Mouse (Mus musculus): ENCODE measurements at regions not wholly inside any gene's neighbourhood (a gene's known extent, or its start where the extent isn't known, plus 50 kb on each side); places are given as distances from the start of the nearest gene placed in this dataset.

DNA sequence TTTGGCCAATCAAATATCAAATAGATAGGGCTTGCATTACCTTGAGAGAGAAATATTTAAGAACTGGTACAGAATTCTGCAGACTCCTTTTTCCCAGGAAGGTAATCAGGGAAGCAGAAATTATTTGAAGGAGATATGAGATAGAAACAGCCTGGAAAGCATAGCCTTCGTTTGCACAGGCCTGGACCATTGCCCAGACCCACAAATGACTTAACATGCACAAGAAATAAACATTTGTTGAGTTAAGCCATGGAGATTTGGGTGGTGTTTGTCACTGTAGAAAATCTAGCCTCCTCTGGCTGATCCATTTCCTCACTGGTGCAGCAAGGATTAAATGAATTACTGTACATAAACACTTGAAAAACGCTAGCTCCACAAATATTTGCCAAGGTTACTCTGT lies 233.5 kb downstream of the Qk start:
- intact Hi-C loops (cut with DNase I): no loop called here
- peak; percentile 44 to 50 for DNase-seq

- intact Hi-C loops (cut with DNase I): loop anchor here (5.0 kb wide), 2 partner anchors 104 to 189 kb away; no protein-coding TSS in a partner anchor
- DNase-seq: no peak
Observed at GRCm38 (mm10) chr17:10081721-10082120, 237.9 kb downstream of the Qk start.

- peak; percentile 54 to 65 for DNase-seq
- intact Hi-C loops (cut with DNase I): loop anchor here (5.0 kb wide), 3 partner anchors 103 to 323 kb away; no protein-coding TSS in a partner anchor
Observed at GRCm38 (mm10) chr17:10079853-10080650, 239.6 kb downstream of the Qk start.

GRCm38 (mm10) chr17:10078536-10079319 lies 240.9 kb downstream of the Qk start:
- intact Hi-C loops (cut with DNase I): loop anchor here (5.0 kb wide), 1 partner anchor 321 kb away; no protein-coding TSS in a partner anchor

DNA sequence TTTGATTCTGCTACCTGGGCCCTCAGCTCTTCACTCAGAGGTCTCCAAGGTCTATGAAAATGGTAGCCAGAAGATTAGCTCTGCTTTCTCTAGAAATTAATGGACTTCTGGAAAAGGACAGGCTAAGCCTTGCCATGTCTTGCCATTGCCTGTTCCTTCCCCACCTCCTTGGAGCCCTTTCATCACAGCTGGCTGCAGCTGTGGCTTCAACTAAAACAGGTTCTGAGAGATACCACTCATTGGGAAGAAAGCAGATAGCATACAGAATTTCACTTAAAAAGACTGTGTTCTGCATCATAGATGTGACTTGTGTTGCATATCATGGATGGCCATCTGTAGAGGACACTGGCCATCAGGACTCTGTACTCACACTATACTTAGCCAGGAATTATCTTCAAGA lies 246.4 kb downstream of the Qk start:
- intact Hi-C loops (cut with DNase I): no loop called here
- DNase-seq: peak in 1 of 2 experiments; percentile 29

More at GRCm38 (mm10) chr17:10078536-10079319, 240.9 kb downstream of the Qk start:
- no peak for DNase-seq

DNA sequence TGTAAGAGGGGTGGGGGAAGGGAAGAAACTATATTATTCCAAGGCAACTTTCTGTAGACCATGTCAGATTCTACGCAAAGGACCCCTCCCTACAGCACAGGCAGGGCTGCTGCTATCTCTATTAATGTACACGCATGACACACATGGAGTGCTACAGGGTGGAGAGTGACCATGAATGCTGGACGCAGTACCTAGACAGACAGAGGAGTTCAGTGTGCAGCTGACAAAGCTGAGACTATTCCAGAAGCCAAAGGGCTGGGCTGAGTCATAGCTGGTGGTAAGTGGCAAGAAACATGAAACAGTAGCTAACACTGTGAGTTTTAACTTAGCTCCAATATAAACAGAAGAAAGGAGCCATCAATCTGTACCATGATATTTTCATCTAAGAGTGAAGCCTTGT lies 250.4 kb downstream of the Qk start:
- no peak for DNase-seq
- intact Hi-C loops (cut with DNase I): no loop called here

DNA sequence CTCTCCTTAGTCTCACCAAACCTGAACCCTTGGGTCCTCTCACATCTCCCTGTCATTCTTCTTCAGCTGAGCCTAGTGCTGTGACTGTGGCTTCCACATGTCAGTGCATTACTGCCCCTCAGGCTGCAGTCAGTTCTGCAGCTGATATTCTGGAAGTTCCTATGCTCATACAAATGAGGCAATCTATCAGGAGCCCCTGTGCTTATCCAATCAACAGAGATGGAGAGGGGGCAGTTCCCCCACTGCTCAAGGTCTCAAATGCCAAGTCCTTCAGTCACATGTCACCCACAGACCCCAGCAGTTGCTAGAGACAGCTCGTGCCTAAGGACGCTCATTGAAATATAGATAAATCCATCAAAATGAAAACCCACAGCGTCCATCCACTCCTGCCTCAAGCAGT lies 254.5 kb downstream of the Qk start:
- no peak for DNase-seq
- intact Hi-C loops (cut with DNase I): no loop called here

GRCm38 (mm10) chr17:10062546-10063100 lies 257.0 kb downstream of the Qk start:
- DNase-seq: no peak
- intact Hi-C loops (cut with DNase I): no loop called here

- DNase-seq: no peak
Observed at GRCm38 (mm10) chr17:10057736-10058135, 261.9 kb downstream of the Qk start.

GRCm38 (mm10) chr17:10056096-10056495 lies 263.6 kb downstream of the Qk start:
- intact Hi-C loops (cut with DNase I): no loop called here
- DNase-seq: no peak

More at GRCm38 (mm10) chr17:10057736-10058135, 261.9 kb downstream of the Qk start:
- intact Hi-C loops (cut with DNase I): no loop called here

- intact Hi-C loops (cut with DNase I): no loop called here
- DNase-seq: peak; percentile 17 to 37
Observed at GRCm38 (mm10) chr17:10054375-10054774, 265.3 kb downstream of the Qk start.

- no peak for DNase-seq
- intact Hi-C loops (cut with DNase I): loop anchor here (5.0 kb wide), 2 partner anchors 48 to 448 kb away; no protein-coding TSS in a partner anchor
Observed at GRCm38 (mm10) chr17:10044336-10044735, 275.3 kb downstream of the Qk start.

GRCm38 (mm10) chr17:10042042-10042652 lies 277.5 kb downstream of the Qk start:
- no peak for DNase-seq
- intact Hi-C loops (cut with DNase I): loop anchor here (5.0 kb wide), 2 partner anchors 50 to 450 kb away; no protein-coding TSS in a partner anchor

DNA sequence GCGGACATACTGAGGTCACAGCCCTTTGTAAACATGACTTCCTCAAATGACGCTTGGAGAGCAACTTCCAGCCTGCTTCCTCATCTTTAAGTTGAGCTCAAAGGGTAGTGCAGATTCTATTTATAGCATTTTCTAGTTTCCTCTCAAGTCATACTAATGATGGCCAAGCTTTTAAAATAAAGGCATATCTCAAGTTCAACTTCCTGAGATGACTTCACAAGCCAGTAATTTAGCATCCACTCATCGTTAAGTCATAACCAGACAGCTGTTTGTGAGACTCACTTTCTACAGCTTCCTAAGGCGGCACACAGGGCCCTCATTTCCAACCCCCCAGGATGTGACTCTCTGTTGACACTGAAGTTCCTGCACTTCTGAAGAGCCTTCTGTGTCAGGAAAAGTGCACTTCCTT lies 278.7 kb downstream of the Qk start:
- peak; percentile 30 to 42 for DNase-seq
- intact Hi-C loops (cut with DNase I): loop anchor here (5.0 kb wide), 2 partner anchors 51 to 451 kb away; no protein-coding TSS in a partner anchor

DNA sequence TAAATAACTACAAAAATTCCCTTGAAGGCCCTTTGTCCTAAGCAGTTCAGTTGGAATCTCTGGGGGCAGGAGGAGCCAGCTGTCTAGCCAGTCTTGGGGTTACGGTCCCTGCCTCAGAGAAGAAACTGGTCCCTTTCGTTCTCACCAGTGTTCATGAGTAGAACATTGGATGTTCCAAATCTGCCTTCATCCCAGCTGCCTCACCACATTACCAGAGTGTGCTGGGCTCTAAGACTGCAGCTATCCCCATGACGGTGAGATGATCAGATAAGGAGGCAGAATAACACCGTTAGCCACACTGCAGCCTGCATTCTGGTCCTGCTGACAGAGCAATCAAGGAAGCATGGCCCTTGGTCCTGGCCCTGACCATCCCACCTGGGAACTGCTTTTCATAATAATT lies 279.3 kb downstream of the Qk start:
- intact Hi-C loops (cut with DNase I): loop anchor here (5.0 kb wide), 2 partner anchors 52 to 452 kb away; no protein-coding TSS in a partner anchor
- no peak for DNase-seq

GRCm38 (mm10) chr17:10037799-10038445 lies 281.7 kb downstream of the Qk start:
- DNase-seq: peak; percentile 21 to 25
- intact Hi-C loops (cut with DNase I): loop anchor here (2.0 to 5.0 kb wide), 4 partner anchors 73 to 281 kb away; no protein-coding TSS in a partner anchor

GRCm38 (mm10) chr17:10033510-10033909 lies 286.1 kb downstream of the Qk start:
- DNase-seq: no peak
- intact Hi-C loops (cut with DNase I): no loop called here

DNA sequence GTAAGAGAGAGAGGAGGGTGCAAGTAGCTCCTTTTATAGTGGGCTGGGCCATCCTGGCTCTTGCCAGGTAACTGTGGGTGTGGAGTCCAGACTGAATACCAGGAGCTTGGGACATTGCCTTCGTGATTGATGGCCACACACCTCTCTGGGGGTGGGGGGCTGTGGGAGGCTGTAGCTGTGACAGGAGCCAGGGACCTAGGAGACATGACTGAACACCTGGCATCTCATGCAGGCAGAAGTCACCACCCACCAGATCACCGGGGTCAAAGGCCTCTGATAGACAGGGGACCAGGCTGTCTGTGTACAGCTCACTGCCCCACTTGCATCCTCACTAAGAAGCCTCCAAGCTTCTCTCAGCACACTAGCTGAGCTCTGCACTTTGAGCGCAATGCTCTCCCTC lies 288.6 kb downstream of the Qk start:
- DNase-seq: no peak
- intact Hi-C loops (cut with DNase I): no loop called here

DNA sequence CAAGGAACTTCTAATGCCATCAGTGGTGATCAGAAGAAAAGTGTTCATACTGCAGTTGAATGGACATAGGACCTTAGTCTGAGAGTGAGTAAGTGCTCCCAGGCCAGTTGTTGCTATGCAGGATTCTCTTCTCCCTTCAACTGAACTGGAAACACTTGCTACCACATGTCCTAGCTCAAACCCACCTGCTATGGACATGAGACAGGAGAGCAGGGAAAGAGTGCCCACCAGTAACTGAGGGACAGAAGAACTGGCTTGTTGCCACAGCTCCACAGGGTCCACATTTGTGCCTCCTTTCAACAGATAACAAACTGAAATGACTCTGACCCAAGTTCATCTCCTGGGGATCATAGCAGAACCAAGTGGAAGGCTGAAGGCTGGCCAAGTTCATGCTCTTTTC lies 292.9 kb downstream of the Qk start:
- DNase-seq: no peak
- intact Hi-C loops (cut with DNase I): no loop called here

DNA sequence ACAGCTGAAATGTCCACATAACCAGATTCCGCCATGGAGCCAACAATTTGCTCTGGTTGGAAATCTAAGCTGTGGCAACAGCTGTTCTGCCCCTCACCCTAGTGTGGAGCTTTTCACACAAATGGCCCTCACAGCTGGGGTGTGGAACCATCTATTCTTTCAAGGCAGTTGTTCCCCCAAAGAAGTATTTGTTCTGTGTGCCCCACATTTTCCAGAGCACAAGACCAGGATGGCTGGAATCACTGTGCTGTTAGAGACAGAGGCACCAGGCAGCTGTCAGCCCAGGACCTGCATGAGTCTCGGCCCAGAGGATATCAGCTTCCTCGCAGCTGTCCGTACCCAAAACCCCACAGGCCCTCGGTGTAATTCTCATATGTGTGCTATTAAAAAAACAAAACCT lies 294.4 kb downstream of the Qk start:
- DNase-seq: no peak

More for the DNA sequence above, 294.4 kb downstream of the Qk start:
- intact Hi-C loops (cut with DNase I): no loop called here

All from heart, postnatal 14 days (tissue).